Mouse (Mus musculus) brain, embryonic 14.5 days (tissue): Measurements from ENCODE around the gene Il23a.

Source experiments
- CTCF ChIP-seq: fragments of 200-500 bp; IDR thresholded peaks from 2 replicates; pipeline ENCODE4 v1.5.1; 2012; ENCODE audit warnings: inconsistent platforms, mild to moderate bottlenecking, moderate library complexity, borderline replicate concordance; ENCODE audit not compliant: insufficient read depth, insufficient read length; ENCODE audit errors: extremely low read depth
- POLR2A ChIP-seq: fragments of 200-500 bp; IDR thresholded peaks from 2 replicates; pipeline ENCODE4 v1.6.1; 2012; ENCODE audit warnings: mild to moderate bottlenecking, inconsistent platforms, borderline replicate concordance; ENCODE audit not compliant: poor library complexity, insufficient read depth, insufficient read length, severe bottlenecking; ENCODE audit errors: extremely low read depth

GRCm38 (mm10) chr10:128256328-128256727 is 42.2 kb downstream of the Il23a start:
- TF ChIP-seq CTCF (no peak), POLR2A (no peak)
